9 mouse cellular contexts compared by ENCODE assay signal in the genomic region with DNA sequence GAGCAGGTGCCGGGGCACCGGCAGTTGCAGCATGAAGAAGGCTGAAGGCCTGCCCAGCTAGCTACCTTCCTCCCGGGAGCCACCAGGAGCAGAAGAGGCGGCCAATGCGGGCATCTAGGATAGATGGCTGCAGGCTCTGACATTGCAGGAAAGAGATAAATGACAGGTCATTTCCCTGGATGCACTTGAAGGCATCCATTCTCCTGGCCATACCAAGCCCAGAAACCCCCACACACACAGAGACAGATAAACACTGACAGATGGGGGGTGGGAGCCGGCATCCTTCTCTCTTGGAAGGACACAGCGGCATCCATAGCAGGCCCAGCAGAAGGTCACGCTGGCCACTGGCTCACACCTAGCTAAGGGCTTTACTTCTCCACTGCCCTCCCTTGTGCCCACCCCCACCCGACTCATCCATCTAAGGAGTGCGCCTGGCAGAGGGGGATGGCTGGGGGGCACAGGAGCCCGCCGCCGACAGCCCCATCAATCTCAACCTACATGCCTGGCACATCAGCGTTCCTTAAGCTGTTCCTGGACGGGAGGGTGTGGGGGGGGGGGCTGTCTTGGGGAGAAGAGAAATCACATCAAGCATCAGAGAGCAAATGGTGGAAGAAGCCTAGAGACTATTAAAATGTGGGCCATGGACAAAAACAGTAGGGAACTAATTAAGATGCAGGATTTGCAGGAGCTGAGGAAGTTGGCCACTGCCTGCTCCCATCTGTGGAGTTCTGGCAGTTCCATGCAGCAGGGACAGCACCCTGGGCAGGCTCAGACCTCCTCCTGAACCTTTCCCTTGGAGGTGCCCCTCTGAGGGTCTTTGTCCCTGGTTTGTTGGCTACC.
DNase-seq lines count a peak whose midpoint lies in the region; ATAC-seq lines count a peak whose summit lies in the region.
"Had no signal": no experiment of that assay in that cellular context is flagged by ENCODE, and none has a peak within 500 bp of the region (broad histone marks: within the 10 kb centered on the region; RNA-seq: fewer than 3 reads in every experiment).

No protein-coding gene starts in this region.

- no peaks in the 10 kb centered on the region for H3K4me1 ChIP-seq in intestine, embryonic 16.5 days (ENCODE audit: control insufficient read depth, insufficient read depth, low read length)

- H3K36me3 ChIP-seq in intestine, embryonic 16.5 days (ENCODE audit: control insufficient read depth, insufficient read depth, low read length) = no peaks in the 10 kb centered on the region

- no peak overlapping the region for H3K4me2 ChIP-seq in intestine, embryonic 16.5 days (ENCODE audit: low read depth, low read length)

- no peak for ATAC-seq in intestine, embryonic 16.5 days
- ATAC-seq in erythroblast, adult 5-6 weeks (replicated peaks; ENCODE audit: low FRiP score, poor library complexity, severe bottlenecking) = no peak
- ATAC-seq: Patski had no signal

- peak; percentile 17 for DNase-seq in embryo, embryonic 11 days
- DNase-seq in embryo, embryonic 9.5 days (ENCODE audit: extremely low spot score) = no peak
- DNase-seq in layer of hippocampus, adult 11-12 months (ENCODE audit: low spot score) = peak; percentile 40
- DNase-seq in layer of hippocampus, postnatal 36 days = no peak
- peak; percentile 64 to 72 for DNase-seq in cerebellum, postnatal 25 days
- DNase-seq in layer of hippocampus, adult 9-11 months = peak; percentile 64

- H3K9me3 ChIP-seq in intestine, embryonic 16.5 days (ENCODE audit: control insufficient read depth, low read length) = no peaks in the 10 kb centered on the region

- no peak overlapping the region for H3K27ac ChIP-seq in intestine, embryonic 16.5 days (ENCODE audit: low read length)

- WGBS in intestine, embryonic 16.5 days = 45% methylated on average over 15 of the region's 15 CpGs

- no peaks in the 10 kb centered on the region for H3K27me3 ChIP-seq in intestine, embryonic 16.5 days (replicated peaks; ENCODE audit: control insufficient read depth, insufficient read depth, low read length)

- H3K4me3 ChIP-seq in intestine, embryonic 16.5 days (ENCODE audit: low read length) = no peak overlapping the region

- no peak overlapping the region for H3K9ac ChIP-seq in intestine, embryonic 16.5 days (ENCODE audit: low read depth, low read length)

Comparison
In these comparisons a context has a peak if more than half of its experiments do, and no peak if none do; other contexts are left out.
1. DNase-seq: peak in embryo, embryonic 11 days (single experiment), layer of hippocampus, adult 11-12 months (single experiment), cerebellum, postnatal 25 days (2 of 2) and layer of hippocampus, adult 9-11 months (single experiment); none in embryo, embryonic 9.5 days (single experiment) and layer of hippocampus, postnatal 36 days (0 of 2).